Mouse (Mus musculus) heart, embryonic 11.5 days (tissue): ENCODE measurements at regions not wholly inside any gene's neighbourhood (a gene's known extent, or its start where the extent isn't known, plus 50 kb on each side); places are given as distances from the start of the nearest gene placed in this dataset.

Source experiments
- ATAC-seq: fragments of 200-750 bp; cut with Nextera tagmentation; replicated peaks from 2 replicates; pipeline ENCODE4 v1.8.0; 2017; ENCODE audit warnings: moderate library complexity; ENCODE audit not compliant: insufficient number of reproducible peaks, low FRiP score, low TSS enrichment
- H3K27ac ChIP-seq: fragments of 300-500 bp; sonication (generic); 2 replicates; pipeline ENCODE4 v1.5.1; 2014; ENCODE audit warnings: mild to moderate bottlenecking, low read depth, low read length
- H3K27me3 ChIP-seq: fragments of 300-500 bp; sonication (generic); 2 replicates; pipeline ENCODE4 v1.6.1; 2014; ENCODE audit warnings: mild to moderate bottlenecking, low read length, mixed read lengths; ENCODE audit not compliant: control insufficient read depth, insufficient read depth
- H3K36me3 ChIP-seq: fragments of 300-500 bp; sonication (generic); 2 replicates; pipeline ENCODE4 v1.6.1; 2014; ENCODE audit warnings: mild to moderate bottlenecking, low read length, moderate library complexity, mixed read lengths; ENCODE audit not compliant: control insufficient read depth, insufficient read depth
- H3K4me1 ChIP-seq: fragments of 300-500 bp; sonication (generic); 2 replicates; pipeline ENCODE4 v1.6.1; 2014; ENCODE audit warnings: low read length; ENCODE audit not compliant: control insufficient read depth, insufficient read depth
- H3K4me2 ChIP-seq: fragments of 300-500 bp; sonication (generic); 2 replicates; pipeline ENCODE4 v1.6.1; 2014; ENCODE audit warnings: mild to moderate bottlenecking, moderate library complexity
- H3K4me3 ChIP-seq: fragments of 300-500 bp; sonication (generic); 2 replicates; pipeline ENCODE4 v1.5.1; 2014; ENCODE audit warnings: low read depth, low read length
- H3K9ac ChIP-seq: fragments of 300-500 bp; sonication (generic); 2 replicates; pipeline ENCODE4 v1.6.1; 2014; ENCODE audit warnings: mild to moderate bottlenecking, low read depth, low read length, moderate library complexity
- H3K9me3 ChIP-seq: fragments of 300-500 bp; sonication (generic); replicated peaks from 2 replicates; pipeline ENCODE4 v1.6.1; 2016; ENCODE audit warnings: low read length; ENCODE audit not compliant: control insufficient read depth
- WGBS: fragments of 180-500 bp; shearing (Covaris S2); extraction: QIAGEN DNeasy Blood & Tissue Kit; methylation state at CpG from one replicate; pipeline ENCODE4 v1.1.7; 2014; ENCODE audit not compliant: insufficient replicate concordance; 5-methylcytosine and 5-hydroxymethylcytosine counted together

- H3K9me3 ChIP-seq, result no peaks in the 10 kb centered on the region
- no peaks in the 10 kb centered on the region for H3K36me3 ChIP-seq
Observed at GRCm38 (mm10) chrX:82741478-82741877, 207.2 kb upstream of the Dmd start.

GRCm38 (mm10) chrX:82764204-82764603 lies 184.5 kb upstream of the Dmd start:
- 59% methylated on average over 2 of the region's 2 CpGs for WGBS
- no peak overlapping the region for H3K4me2 ChIP-seq
- no peaks in the 10 kb centered on the region for H3K4me1 ChIP-seq
- H3K27me3 ChIP-seq, result no peaks in the 10 kb centered on the region
- no peak for ATAC-seq
- H3K36me3 ChIP-seq, result no peaks in the 10 kb centered on the region
- H3K27ac ChIP-seq, result no peak overlapping the region
- no peaks in the 10 kb centered on the region for H3K9me3 ChIP-seq
- H3K4me3 ChIP-seq, result no peak overlapping the region
- H3K9ac ChIP-seq, result no peak overlapping the region

More at GRCm38 (mm10) chrX:82741478-82741877, 207.2 kb upstream of the Dmd start:
- Histone ChIP-seq H3K9ac (no peak overlapping the region), H3K27me3 (no peaks in the 10 kb centered on the region), H3K4me2 (no peak overlapping the region), H3K27ac (no peak overlapping the region), H3K4me3 (no peak overlapping the region), H3K4me1 (no peaks in the 10 kb centered on the region)
- no peak for ATAC-seq

DNA sequence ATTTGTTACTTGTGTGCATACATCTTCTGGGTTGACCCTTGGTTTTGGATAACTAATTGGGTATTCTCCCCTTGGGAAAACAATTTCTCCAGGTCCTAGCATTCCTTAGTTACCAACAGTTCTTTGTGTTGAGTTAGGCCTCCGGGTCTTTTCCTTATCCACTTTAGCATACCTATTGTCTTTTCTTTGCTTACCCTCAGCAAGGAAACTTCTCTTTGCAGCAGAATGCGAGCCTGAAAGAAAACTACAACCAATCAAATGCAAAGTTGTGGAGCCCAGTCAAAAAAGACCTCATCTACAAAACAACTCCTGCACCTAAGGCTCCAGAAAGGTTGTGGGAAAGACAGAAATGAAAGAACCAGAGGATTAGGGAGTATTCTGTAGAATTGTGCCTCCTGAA lies 139.5 kb upstream of the Dmd start:
- WGBS, result 26% methylated on average over 2 of the region's 2 CpGs
- no peak overlapping the region for H3K9ac ChIP-seq
- H3K4me1 ChIP-seq, result no peaks in the 10 kb centered on the region
- H3K9me3 ChIP-seq, result no peaks in the 10 kb centered on the region
- no peak overlapping the region for H3K27ac ChIP-seq
- H3K36me3 ChIP-seq, result no peaks in the 10 kb centered on the region
- H3K4me3 ChIP-seq, result no peak overlapping the region
- H3K4me2 ChIP-seq, result no peak overlapping the region
- no peak for ATAC-seq
- no peaks in the 10 kb centered on the region for H3K27me3 ChIP-seq

DNA sequence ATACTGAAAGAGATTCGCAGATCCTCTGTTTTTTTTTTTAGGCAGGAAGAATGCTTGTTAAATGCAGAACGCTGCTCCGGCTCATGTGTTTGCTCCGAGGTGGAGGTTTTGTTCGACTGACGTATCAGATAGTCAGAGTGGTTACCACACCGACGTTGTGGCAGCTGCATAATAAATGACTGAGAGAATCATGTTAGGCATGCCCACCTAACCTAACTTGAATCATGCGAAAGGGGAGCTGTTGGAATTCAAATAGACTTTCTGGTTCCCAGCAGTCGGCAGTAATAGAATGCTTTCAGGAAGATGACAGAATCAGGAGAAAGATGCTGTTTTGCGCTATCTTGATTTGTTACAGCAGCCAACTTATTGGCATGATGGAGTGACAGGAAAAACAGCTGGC lies 134.1 kb upstream of the Dmd start:
- Histone ChIP-seq H3K4me1 (no peaks in the 10 kb centered on the region), H3K9me3 (no peaks in the 10 kb centered on the region), H3K4me3 (peak overlapping the region; percentile 16), H3K36me3 (no peaks in the 10 kb centered on the region), H3K27ac (no peak overlapping the region), H3K9ac (no peak overlapping the region), H3K4me2 (peak overlapping the region; percentile 47), H3K27me3 (no peaks in the 10 kb centered on the region)
- no peak for ATAC-seq
- WGBS, result 29% methylated on average over 11 of the region's 11 CpGs

DNA sequence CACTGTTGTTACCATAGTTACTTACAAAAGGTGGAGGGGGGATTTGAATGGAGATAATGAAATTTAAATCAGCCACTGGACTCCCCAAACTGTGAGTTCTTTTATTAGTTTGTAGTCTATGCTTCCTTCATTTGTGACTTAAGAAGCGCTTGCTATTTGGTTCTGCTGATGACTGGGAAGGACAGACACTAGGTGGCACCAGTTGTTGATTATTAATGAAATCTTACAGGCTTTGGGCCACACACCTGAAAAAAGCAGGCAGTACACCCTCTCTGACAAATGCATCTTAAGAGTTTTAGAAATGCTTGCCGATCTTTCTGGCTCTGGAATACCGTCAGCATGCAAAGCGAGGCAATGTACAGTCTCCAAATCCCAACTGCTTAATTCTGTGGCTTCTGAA lies 131.6 kb upstream of the Dmd start:
- Histone ChIP-seq H3K9me3 (no peaks in the 10 kb centered on the region), H3K36me3 (no peaks in the 10 kb centered on the region), H3K9ac (no peak overlapping the region), H3K4me2 (no peak overlapping the region), H3K27ac (no peak overlapping the region), H3K27me3 (no peaks in the 10 kb centered on the region), H3K4me1 (no peaks in the 10 kb centered on the region), H3K4me3 (no peak overlapping the region)
- ATAC-seq, result no peak
- WGBS, result 57% methylated on average over 4 of the region's 4 CpGs

- Histone ChIP-seq H3K4me2 (no peak overlapping the region), H3K9ac (no peak overlapping the region), H3K27me3 (no peaks in the 10 kb centered on the region), H3K4me1 (no peaks in the 10 kb centered on the region), H3K36me3 (no peaks in the 10 kb centered on the region), H3K4me3 (no peak overlapping the region), H3K27ac (no peak overlapping the region), H3K9me3 (no peaks in the 10 kb centered on the region)
- no peak for ATAC-seq
- WGBS, result 42% methylated on average over 5 of the region's 5 CpGs
Observed at GRCm38 (mm10) chrX:82823606-82824005, 125.1 kb upstream of the Dmd start.

DNA sequence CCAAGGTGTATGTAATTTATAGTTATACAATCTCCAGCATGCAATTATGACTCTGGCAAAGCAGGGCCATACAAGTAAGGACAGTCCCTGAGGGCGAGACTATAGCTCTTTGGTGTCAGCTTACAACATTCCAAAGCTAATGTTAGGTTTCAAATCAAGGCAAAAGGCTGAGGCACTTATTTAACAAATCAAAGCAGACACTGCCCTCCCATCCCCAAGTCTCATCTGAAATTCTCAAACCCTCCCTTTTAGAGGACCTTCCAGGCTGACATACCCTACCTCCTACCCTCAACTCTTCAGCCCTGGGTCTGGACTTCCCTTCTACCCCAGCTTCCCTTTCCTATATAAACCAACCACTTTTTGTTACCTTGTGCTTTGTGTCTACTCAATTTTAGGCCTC lies 82.6 kb upstream of the Dmd start:
- Histone ChIP-seq H3K4me3 (no peak overlapping the region), H3K9me3 (no peaks in the 10 kb centered on the region), H3K27ac (no peak overlapping the region), H3K27me3 (no peaks in the 10 kb centered on the region), H3K4me1 (no peaks in the 10 kb centered on the region), H3K9ac (no peak overlapping the region), H3K4me2 (no peak overlapping the region), H3K36me3 (no peaks in the 10 kb centered on the region)
- ATAC-seq, result no peak
- 32% methylated on average over 1 of the region's 1 CpGs for WGBS
